Mouse (Mus musculus): Measurements from ENCODE around the gene Spin1. TPM values are rescaled to one million over a fixed set of nuclear protein-coding genes. Genes with fewer than 3 reads are reported as not detected.
"Not testable (repeated sequence)": the region's sequence is repeated elsewhere in the genome, so short reads cannot be mapped to it uniquely, and the experiment has no call there.

Spin1 gene
- 100 to 1,000 TPM; 168 to 175 TPM for total RNA-seq (2021)
- long read RNA-seq, full-length matches to known transcripts, result 206 of 292 reads
- long read RNA-seq, partial matches to known transcripts, result 31 of 292 reads
- long read RNA-seq, other reads (novel, unspliced or antisense), result 55 of 292 reads

GRCm38 (mm10) chr13:51100233-51101015, at the start of gene Spin1:
Gene Spin1, plus strand, starts transcription at chr13:51100880.
- DNase-seq (ENCODE audit: low spot score in 2 of 2), result peak; percentile 67 to 83

GRCm38 (mm10) chr13:51051016-51051415, 49.7 kb upstream of the Spin1 start:
- DNase-seq (ENCODE audit: low spot score in 2 of 2), result no peak

- no peak for DNase-seq (ENCODE audit: low spot score in 2 of 2)
These were observed 48.3 kb upstream of the Spin1 start for GRCm38 (mm10) chr13:51052408-51052807.

- no peak for DNase-seq (ENCODE audit: low spot score in 2 of 2)
These were observed 37.7 kb upstream of the Spin1 start for GRCm38 (mm10) chr13:51063024-51063423.

- no peak for DNase-seq (ENCODE audit: low spot score in 2 of 2)
These were observed 37.0 kb upstream of the Spin1 start for GRCm38 (mm10) chr13:51063721-51064120.

GRCm38 (mm10) chr13:51064429-51064828, 36.3 kb upstream of the Spin1 start:
- no peak for DNase-seq (ENCODE audit: low spot score in 2 of 2)

GRCm38 (mm10) chr13:51071063-51071680, 29.5 kb upstream of the Spin1 start:
- no peak for DNase-seq (ENCODE audit: low spot score in 2 of 2)

GRCm38 (mm10) chr13:51071763-51072276, 28.9 kb upstream of the Spin1 start:
- DNase-seq (ENCODE audit: low spot score in 2 of 2), result no peak

- no peak for DNase-seq (ENCODE audit: low spot score in 2 of 2)
These were observed 27.5 kb upstream of the Spin1 start for GRCm38 (mm10) chr13:51072917-51073843.

- peak in 1 of 2 experiments; percentile 4 for DNase-seq (ENCODE audit: low spot score in 2 of 2)
These were observed 26.5 kb upstream of the Spin1 start for GRCm38 (mm10) chr13:51074081-51074680.

- DNase-seq (ENCODE audit: low spot score in 2 of 2), result not testable (repeated sequence)
These were observed 24.5 kb upstream of the Spin1 start for GRCm38 (mm10) chr13:51076191-51076590.

GRCm38 (mm10) chr13:51078586-51078985, 22.1 kb upstream of the Spin1 start:
- DNase-seq (ENCODE audit: low spot score in 2 of 2), result not testable (repeated sequence)

- no peak for DNase-seq (ENCODE audit: low spot score in 2 of 2)
These were observed 19.9 kb upstream of the Spin1 start for GRCm38 (mm10) chr13:51080801-51081200.

- no peak for DNase-seq (ENCODE audit: low spot score in 2 of 2)
These were observed 16.4 kb upstream of the Spin1 start for GRCm38 (mm10) chr13:51084241-51084640.

GRCm38 (mm10) chr13:51085941-51086340, 14.7 kb upstream of the Spin1 start:
- no peak for DNase-seq (ENCODE audit: low spot score in 2 of 2)

GRCm38 (mm10) chr13:51087253-51087652, 13.4 kb upstream of the Spin1 start:
- no peak for DNase-seq (ENCODE audit: low spot score in 2 of 2)

- no peak for DNase-seq (ENCODE audit: low spot score in 2 of 2)
These were observed 12.5 kb upstream of the Spin1 start for GRCm38 (mm10) chr13:51088207-51088606.

- DNase-seq (ENCODE audit: low spot score in 2 of 2), result no peak
These were observed 11.6 kb upstream of the Spin1 start for GRCm38 (mm10) chr13:51089058-51089457.

GRCm38 (mm10) chr13:51090105-51090661, 10.5 kb upstream of the Spin1 start:
- no peak for DNase-seq (ENCODE audit: low spot score in 2 of 2)

- no peak for DNase-seq (ENCODE audit: low spot score in 2 of 2)
These were observed 7.2 kb upstream of the Spin1 start for GRCm38 (mm10) chr13:51093430-51093829.
